Comparison of ENCODE assay signal across 8 mouse cellular contexts in the genomic region with DNA sequence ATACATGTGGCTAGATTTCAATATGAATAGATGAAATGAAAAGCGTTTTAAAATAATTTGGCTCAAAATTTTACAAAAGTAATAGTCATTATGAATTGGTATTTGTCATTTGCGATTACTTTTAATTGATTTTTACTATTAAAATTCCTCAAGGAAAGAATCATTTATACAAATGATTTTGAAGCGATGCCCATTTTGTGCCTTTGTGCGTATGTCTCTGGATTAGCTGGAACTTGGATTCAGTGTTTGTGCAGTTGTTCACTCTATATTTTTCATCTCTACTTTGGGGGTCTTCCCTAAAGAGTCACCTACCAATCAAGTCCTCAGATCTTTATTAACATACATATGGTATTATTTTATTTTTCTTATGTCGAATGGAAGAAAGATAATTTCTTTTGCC.
DNase-seq lines count a peak whose midpoint lies in the region; ATAC-seq lines count a peak whose summit lies in the region.

No protein-coding gene starts in this region.

- 0 out of 2 replicates have a peak, but pooled peaks cover 6% of the 10 kb centered on the region for H3K36me3 ChIP-seq in heart, embryonic 14.5 days (ENCODE audit: control insufficient read depth, insufficient read depth, low read length)
- peaks cover 5% of the 10 kb centered on the region; the same call in 1 of the 2 replicates for H3K36me3 ChIP-seq in embryonic facial prominence, embryonic 10.5 days (replicated peaks)
- no peaks in the 10 kb centered on the region for H3K36me3 ChIP-seq in hindbrain, embryonic 13.5 days
- no peaks in the 10 kb centered on the region for H3K36me3 ChIP-seq in midbrain, embryonic 11.5 days (ENCODE audit: control insufficient read depth, insufficient read depth, low read length)

- 70% methylated on average over 5 of the region's 5 CpGs for WGBS in heart, embryonic 14.5 days
- 72% methylated on average over 5 of the region's 5 CpGs for WGBS in embryonic facial prominence, embryonic 10.5 days
- 27% methylated on average over 5 of the region's 5 CpGs for WGBS in hindbrain, embryonic 13.5 days
- WGBS in midbrain, embryonic 11.5 days: 52% methylated on average over 5 of the region's 5 CpGs

- peaks cover 2 to 21% of the 10 kb centered on the region in 2 experiments for H3K4me1 ChIP-seq in heart, embryonic 14.5 days (ENCODE audit: control insufficient read depth in 2 of 2, insufficient read depth in 2 of 2, low read length in 2 of 2)
- peaks cover 41% of the 10 kb centered on the region for H3K4me1 ChIP-seq in embryonic facial prominence, embryonic 10.5 days
- peaks cover 33% of the 10 kb centered on the region for H3K4me1 ChIP-seq in hindbrain, embryonic 13.5 days (replicated peaks)
- peaks cover 23% of the 10 kb centered on the region for H3K4me1 ChIP-seq in midbrain, embryonic 11.5 days (ENCODE audit: control insufficient read depth, insufficient read depth, low read length)

- H3K9me3 ChIP-seq in heart, embryonic 14.5 days (ENCODE audit: control insufficient read depth, low read length): no peaks in the 10 kb centered on the region
- H3K9me3 ChIP-seq in embryonic facial prominence, embryonic 10.5 days: no peaks in the 10 kb centered on the region
- H3K9me3 ChIP-seq in hindbrain, embryonic 13.5 days: no peaks in the 10 kb centered on the region
- no peaks in the 10 kb centered on the region for H3K9me3 ChIP-seq in midbrain, embryonic 11.5 days (ENCODE audit: control insufficient read depth, low read length)

- H3K9ac ChIP-seq in heart, embryonic 14.5 days (ENCODE audit: low read length): peak overlapping the region; percentile 97
- peak overlapping the region; percentile 88 for H3K9ac ChIP-seq in hindbrain, embryonic 13.5 days
- peak overlapping the region; percentile 83 for H3K9ac ChIP-seq in midbrain, embryonic 11.5 days (ENCODE audit: low read length)

- H3K4me2 ChIP-seq in heart, embryonic 14.5 days (ENCODE audit: low read length): peak overlapping the region; percentile 72
- peak overlapping the region; percentile 56 for H3K4me2 ChIP-seq in hindbrain, embryonic 13.5 days
- H3K4me2 ChIP-seq in midbrain, embryonic 11.5 days: peak overlapping the region; percentile 64

- ATAC-seq in heart, embryonic 14.5 days (ENCODE audit: insufficient number of reproducible peaks, insufficient read depth, low FRiP score, low read depth): no peak
- no peak for ATAC-seq in hindbrain, embryonic 13.5 days (ENCODE audit: low FRiP score)
- ATAC-seq in midbrain, embryonic 11.5 days (ENCODE audit: low FRiP score): no peak
- no peak for ATAC-seq in CD4-positive, CD25-positive, alpha-beta regulatory T cell, adult 4 months

- peak overlapping the region in 1 of 2 experiments; percentile 84; a peak in 2 of 4 replicates for H3K4me3 ChIP-seq in heart, embryonic 14.5 days (ENCODE audit: control insufficient read depth in 1 of 2, insufficient read depth in 1 of 2, low read depth in 1 of 2, low read length in 2 of 2)
- H3K4me3 ChIP-seq in embryonic facial prominence, embryonic 10.5 days: peak overlapping the region; percentile 79
- peak overlapping the region; percentile 77 for H3K4me3 ChIP-seq in hindbrain, embryonic 13.5 days
- peak overlapping the region; percentile 56 for H3K4me3 ChIP-seq in midbrain, embryonic 11.5 days (ENCODE audit: low read depth, low read length)

- no peaks in the 10 kb centered on the region for H3K27me3 ChIP-seq in heart, embryonic 14.5 days (ENCODE audit: control insufficient read depth, insufficient read depth, low read length)
- no peaks in the 10 kb centered on the region for H3K27me3 ChIP-seq in embryonic facial prominence, embryonic 10.5 days (replicated peaks; ENCODE audit: low read depth, poor library complexity, severe bottlenecking)
- no peaks in the 10 kb centered on the region for H3K27me3 ChIP-seq in hindbrain, embryonic 13.5 days
- no peaks in the 10 kb centered on the region for H3K27me3 ChIP-seq in midbrain, embryonic 11.5 days (ENCODE audit: control insufficient read depth, insufficient read depth, low read length)

- H3K27ac ChIP-seq in heart, embryonic 14.5 days (replicated peaks in 1 of 2; ENCODE audit: control insufficient read depth in 1 of 2, insufficient read depth in 1 of 2, low read depth in 2 of 2, low read length in 2 of 2): peak overlapping the region in 1 of 2 experiments; percentile 98; a peak in 1 of 4 replicates
- peak overlapping the region; percentile 91 for H3K27ac ChIP-seq in embryonic facial prominence, embryonic 10.5 days (replicated peaks)
- peak overlapping the region; percentile 96 for H3K27ac ChIP-seq in hindbrain, embryonic 13.5 days
- H3K27ac ChIP-seq in midbrain, embryonic 11.5 days (ENCODE audit: low read depth, low read length): peak overlapping the region; percentile 86

- DNase-seq in heart, postnatal 4 days: no peak
- no peak for DNase-seq in embryonic facial prominence, embryonic 10.5 days (ENCODE audit: low spot score)
- DNase-seq in midbrain, embryonic 11.5 days (ENCODE audit: low spot score, missing footprints): no peak
- DNase-seq in right cerebral cortex, adult 2 months (ENCODE audit: low spot score in 2 of 2): no peak
- DNase-seq in layer of hippocampus, adult 11-12 months (ENCODE audit: low spot score): no peak
